Mouse (Mus musculus): ENCODE results near the gene Fosb.

The Fosb gene

DNA sequence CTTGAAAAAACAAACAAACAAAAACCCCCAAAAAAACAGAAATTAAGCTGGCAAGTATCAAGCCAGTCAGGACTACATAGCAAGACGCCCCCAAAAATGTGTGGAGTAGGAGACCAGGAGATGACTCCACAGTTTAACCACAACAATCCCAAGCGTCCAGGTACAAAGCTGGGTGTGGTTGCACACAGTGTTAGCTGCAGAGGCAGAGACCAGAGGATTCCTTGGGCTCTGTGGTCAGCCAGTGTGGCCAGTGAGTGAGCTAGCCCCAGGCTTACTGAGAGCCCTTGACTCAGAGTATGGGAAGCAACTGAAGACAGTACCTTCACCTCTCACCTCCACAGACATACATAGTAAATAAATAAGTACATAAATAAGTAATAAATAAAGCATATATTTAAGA lies 22.1 kb upstream of the Fosb start:
- no peak for DNase-seq (ENCODE audit: low spot score)

DNA sequence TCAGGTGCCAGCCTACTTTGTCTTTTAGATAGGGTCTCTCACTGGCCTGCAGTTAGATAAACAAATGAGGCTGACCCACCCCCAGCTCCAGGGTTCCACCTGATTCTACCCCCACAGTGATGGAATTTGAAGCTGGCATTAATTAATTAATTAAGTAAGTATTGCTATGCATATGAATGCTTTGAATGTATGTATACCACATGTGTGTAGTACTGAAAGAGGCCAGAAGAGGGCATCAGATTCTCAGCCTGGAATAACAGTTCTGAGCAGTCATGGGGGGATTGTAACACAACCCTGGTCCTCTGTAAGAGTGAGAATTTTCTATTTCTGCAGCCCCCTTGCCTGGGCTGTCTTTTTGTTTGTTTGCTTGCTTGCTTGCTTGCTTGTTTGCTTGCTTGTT lies 18.6 kb upstream of the Fosb start:
- no peak for DNase-seq (ENCODE audit: low spot score)

DNA sequence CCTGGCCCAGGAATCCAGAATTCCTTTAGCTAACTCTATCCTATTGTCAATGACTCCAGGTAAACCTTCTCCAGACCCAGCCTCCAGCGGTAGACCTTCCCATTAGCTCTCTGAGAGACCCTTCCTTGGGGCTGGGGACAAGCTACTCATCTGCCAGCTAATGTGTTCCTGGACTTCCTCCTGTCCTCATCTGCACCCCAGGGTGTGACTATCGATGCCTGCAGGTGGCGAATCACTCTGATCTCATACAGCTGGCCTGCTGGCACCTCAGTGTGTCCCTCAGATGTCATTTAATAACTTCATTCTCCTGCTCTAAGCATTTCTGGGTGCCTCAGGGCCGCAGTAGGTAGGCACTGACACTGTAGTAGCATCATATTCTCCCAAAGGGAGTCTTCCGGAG lies 17.9 kb upstream of the Fosb start:
- DNase-seq (ENCODE audit: low spot score) = no peak

DNA sequence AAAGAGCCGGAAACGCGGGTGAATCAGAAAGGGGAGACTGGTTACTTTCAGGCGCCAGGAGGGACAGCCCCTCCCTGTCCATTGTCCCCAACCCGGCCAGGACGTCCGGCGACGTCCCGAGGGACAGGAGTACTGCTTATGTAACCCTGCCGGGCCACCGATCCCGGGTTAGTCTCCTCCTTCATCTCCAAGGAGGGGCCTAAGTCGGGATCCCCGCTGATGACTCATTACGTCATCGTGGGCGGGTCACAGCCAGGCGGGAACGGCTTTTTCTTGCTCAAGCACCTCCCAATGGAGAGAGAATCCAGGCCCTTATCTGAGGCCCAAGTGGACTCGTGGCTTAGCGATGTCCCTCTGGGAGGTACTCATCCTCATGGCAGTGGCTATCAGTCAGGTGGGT lies 17.3 kb upstream of the Fosb start:
- peak; percentile 71 for DNase-seq (ENCODE audit: low spot score)

DNA sequence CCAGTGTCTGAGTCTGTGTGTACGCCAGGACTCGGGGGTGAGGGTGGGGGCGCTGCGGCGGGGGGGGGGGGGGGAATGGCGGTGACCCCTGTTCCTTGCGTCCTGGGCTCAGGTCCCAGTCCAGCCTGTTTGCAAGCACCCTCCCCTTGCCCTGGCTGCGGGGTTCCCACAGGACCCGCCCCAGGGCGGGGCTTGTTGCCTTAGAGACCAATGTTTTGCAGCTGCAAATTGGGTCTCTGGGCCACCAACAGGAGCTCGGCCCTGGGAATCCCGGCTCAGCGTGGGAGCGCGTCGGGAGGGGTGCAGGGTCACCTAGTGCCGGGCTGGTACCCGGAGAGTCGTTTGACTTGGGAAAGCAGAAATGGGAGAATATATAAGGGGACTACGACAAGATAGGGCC lies 16.5 kb upstream of the Fosb start:
- DNase-seq (ENCODE audit: low spot score) = peak; percentile 77

DNA sequence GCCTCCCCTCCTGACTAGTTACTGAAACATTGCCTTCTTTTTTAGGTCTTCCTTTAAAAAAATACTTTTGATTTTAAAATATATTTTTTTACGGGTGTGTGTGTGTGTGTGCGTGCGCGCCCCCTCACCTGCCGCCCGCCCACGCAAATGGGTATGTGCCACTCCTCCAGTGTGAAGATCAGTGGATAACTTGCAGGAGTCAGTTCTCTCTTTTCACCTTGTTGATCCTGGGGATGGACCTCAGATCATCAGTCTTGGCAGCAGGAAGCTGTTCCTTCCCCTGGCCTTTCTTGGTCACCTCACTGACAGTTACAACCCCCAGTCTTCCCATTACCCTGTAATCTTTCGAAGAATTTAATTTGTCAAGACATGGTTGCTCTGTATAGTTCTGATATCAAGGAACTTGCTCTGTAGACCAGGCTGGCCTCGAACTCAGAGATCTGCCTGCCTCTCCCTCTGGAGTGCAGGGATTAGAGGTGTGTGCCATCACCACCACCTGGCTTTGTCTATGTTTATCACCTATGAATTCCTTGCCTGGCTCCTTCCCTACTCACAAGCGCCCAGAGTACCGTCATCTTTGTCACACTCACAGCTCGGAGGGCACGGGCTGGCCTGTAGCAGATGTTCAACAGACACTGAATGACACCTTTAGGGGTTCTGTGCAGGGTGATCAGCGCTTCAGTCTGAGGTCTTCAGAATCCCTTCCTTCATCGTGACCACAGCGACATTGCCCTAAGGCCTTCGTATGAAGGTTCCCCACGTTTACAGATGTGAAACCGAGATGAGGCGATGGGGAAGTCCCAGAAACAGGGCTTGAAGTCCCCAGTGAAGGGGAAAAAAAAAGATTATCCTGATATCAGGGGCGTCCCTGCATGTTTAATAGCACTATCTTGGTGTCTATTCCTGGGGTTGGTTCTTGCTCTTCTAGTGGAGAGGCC lies 15.7 kb upstream of the Fosb start:
- no peak for DNase-seq (ENCODE audit: low spot score)

DNA sequence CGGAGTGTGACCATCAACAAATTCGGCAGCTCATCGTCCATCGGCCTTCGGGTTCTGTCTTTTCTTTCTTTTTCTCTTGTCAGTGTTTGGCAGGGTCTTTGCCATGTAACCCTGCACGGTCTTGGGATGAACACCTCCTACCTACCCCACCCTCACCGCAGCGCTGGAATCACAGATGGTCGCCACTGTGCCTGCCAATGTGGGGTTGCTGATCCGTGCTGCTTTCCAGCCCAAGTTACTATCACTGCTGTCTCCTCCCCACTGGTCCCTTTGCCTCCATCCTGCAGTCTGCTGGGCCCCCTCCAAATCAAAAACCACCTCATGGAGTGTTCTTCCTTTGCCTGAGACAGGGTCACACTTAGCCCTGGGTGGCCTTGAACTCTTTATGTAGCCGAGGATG lies 14.4 kb upstream of the Fosb start:
- no peak for DNase-seq (ENCODE audit: low spot score)

DNA sequence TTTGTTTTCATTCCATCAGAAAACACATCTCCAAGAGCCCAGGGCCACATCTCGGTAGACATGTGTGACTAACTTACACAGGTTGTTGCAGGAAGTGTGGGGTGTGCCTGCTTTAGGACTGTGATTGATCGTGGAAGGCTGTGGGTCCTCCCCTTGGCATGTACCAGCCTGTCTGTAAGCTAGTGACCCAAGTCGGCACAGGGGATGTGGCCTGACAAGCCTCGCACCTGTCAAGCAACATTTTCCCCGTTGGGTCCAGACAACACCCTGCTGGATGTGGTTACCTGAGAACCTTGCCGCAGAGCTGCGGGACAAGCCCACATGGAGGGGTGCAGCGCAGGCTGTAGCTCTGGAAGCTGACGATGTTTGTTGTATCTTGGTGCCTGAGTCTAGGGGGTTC lies 12.6 kb upstream of the Fosb start:
- no peak for DNase-seq (ENCODE audit: low spot score)

DNA sequence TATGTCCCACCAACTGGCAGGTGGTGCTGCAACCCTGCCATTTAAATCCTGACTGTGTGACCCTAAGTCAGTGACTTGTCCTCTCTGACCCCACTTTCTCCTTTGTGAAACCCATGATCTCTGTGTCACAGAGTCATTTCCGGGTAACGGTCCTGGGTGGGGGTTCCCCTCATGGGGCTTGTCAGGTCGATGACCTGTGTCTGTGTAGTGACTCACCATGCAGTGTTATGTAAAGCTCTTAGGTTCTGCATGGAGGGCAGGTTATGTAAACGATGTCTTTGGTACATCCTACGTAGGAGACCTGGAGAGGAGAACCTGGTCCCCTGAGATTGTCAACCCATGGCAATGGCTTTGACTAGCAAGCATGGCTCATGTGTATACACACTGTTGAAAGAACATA lies 11.6 kb upstream of the Fosb start:
- no peak for DNase-seq (ENCODE audit: low spot score)

DNA sequence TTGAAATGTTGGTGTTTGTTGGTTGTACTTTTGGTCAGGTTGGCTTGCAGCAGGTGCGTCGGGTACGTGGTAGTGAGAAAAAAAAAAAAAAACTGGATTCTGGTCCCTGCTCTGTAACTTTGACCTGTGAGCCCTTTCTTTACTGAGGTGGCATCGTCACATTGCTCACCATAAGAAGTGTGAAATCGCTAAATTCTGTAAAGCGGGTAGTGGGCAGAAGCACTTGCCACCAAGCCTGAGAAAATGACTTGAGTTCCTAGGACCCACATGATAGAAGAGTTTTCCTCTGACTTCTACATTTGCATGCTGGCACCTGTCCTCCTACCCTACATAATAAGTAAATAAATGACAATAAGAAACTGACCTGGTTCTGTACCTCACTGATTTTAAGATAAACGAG lies 10.8 kb upstream of the Fosb start:
- DNase-seq (ENCODE audit: low spot score) = no peak

DNA sequence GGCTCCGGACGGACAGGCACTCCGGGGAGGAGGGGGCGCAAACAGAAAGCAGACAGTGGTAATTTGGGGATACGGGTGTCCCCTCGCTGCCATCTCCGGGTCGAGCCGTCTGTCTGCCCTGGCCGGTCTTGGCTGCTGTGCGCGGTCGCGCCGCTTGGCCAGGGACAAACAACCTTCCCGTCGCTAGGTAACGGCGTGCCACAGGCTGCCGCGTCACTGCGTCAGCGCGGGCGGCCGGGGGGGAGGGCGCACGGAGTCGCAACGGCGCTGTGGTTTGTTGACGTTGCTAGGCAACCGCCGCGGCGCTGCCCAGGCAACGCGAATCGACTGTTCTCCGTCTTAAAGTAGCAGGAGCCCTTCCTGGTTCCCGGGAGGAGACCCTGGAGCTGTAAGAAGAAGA lies 10.1 kb upstream of the Fosb start:
- DNase-seq (ENCODE audit: low spot score) = peak; percentile 89

DNA sequence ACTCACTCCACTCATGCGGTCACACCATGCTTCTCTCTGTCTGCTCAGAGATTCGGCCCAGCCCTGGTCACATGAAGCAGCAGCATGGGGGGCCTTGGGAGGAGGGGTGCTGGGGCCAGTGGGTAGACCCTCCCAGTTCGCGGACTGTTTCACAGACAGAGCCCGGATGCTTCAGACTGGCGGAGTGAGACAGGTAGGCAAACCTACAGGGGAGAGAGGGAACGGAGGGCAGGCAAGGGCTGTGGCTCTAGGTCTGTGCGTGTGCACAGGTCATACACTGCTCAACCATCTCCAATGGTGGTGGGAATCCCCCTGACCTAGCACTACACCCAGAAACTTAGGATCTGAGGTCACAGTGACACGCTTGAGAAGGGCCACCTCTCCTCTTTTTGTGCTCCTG lies 9.6 kb upstream of the Fosb start:
- DNase-seq (ENCODE audit: low spot score) = no peak

DNA sequence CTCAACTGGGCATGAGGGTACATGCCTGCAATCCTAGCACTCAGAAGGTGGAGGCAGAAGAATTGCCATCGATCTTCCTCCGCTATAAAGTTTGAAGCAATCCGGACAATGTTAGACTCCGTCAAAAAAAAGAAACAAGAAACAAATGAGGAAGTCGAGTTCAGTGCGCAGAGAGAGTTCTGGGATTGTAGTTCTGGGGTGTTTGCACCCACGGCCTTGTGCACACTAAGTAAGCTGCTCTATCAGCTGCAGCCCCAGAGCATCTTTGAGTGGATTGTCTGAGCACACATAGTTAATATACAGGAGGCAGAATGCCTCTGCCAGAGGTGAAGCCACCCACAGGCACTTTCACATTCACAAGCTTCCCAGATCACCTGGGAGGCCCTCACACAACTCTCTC lies 8.8 kb upstream of the Fosb start:
- DNase-seq (ENCODE audit: low spot score) = no peak

DNA sequence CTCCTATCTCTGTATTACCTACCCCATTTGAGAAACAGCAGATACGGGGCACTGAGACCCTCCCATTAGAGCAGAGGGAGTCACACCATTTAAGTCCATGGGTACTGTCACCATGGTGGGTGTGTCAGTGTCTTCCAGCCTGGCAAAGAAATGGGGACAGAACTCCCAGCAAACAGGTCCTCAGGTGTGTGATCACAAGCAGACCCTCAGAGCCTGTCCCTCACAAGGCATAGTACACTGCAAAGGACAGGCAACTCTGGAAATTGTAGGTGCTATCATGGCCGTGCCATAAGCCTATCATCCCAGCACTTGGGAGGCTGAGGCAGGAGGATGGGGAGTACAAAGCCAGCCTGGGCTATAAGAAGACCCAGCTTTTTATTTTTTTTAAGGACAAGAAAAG lies 8.3 kb upstream of the Fosb start:
- no peak for DNase-seq (ENCODE audit: low spot score)

DNA sequence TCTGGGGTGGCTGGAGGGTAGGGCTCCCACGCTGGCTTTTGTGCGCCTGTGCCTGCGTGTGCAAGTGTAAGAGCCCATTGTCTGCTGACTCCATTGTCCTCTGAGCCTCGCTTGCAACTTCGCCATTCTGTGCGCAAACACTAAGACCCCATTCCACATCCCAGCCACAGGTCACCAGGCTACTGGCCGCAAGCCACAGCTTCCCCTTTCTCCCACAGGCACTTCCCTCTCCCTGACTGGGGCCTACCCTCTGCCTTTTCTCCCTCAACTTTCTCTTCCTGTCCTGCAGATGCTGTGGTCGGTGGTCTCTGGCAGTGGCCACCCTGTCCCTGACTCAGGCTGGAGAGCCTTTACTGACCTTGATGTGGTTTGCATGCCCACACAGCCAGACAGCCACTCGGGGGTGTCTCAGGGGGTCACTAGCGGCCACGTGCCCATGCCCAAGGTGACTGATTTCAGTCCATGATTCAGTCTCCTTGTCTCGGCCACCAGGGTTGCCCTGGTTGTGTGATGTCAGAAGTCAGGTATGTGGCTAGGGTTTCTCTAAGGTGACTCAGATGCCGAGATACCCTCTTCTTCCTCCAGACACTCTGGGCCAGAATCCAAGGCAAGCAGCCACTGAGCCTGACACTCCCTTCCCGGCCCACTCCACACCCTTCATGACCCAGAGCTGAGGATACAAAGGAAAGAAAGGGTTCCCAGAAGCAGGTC lies 6.8 kb upstream of the Fosb start:
- DNase-seq (ENCODE audit: low spot score) = no peak

DNA sequence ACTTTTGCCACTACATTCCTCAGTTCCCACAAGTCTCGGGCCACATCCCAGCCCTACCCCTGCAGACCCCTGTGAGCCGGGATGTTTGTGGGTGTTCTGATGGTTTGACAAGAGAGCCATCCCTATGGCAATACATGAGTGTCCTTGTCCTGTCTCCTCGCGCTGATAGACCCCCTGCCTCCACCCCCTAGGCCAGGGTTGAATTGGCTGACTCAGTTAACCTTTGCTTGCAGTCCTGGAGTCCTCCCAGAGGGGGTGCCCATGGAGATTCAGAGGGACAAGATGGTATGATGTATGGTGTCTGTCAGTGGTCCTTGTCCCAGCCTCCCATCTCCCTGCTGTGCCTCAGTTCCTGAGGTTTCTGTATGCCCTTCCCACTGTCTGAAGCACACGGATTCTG lies 4.2 kb upstream of the Fosb start:
- DNase-seq (ENCODE audit: low spot score) = no peak

DNA sequence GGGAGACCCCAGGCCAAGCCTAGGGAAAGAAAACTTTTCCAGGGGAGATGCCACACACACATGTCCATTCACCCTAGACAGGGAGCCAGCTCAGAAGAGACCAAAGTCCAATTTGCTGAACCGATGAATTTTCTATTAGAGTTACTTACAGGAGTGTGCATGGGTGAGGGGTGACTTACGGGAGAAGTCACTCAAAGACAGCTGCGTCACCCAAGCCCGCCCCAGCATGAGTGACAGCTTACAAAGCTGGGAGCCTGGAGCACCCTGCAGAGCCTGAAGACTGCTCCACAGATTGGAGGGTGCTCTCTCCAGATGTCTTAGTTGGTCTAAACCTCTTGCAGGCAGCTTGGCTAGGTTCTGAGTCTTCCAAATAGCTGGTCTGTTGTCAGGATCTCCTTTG lies 2.1 kb upstream of the Fosb start:
- DNase-seq (ENCODE audit: low spot score) = no peak

DNA sequence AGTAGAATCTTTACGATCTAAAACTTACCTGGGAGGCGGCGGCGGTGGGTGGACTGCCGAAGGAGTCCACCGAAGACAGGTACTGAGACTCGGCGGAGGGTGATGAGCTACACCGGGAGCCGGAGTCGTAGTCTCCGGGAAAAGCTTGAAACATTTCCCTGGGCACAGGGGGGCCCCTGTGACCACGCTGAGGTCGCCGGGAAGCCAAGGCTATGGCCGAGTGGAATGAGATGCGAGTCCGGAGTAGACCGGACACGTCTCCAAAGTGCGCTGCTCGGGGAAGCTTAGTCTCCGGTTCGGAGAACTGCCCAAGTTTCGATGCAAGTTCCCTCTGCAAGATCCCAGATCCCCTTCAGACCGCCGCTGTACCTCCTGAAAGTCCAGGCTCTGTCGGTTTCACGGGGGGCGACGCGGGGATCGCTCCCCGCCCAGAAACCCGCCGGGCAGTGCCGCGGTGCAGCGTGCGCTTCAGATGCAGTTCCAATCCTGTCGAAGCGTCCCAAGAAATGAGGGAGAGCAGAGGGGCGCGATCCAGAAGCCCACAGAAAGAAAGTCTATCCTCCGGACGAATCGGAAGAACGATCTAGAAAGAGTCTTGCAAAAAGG lies 470 bp downstream of the Fosb start:
- no peak for DNase-seq (ENCODE audit: low spot score)

DNA sequence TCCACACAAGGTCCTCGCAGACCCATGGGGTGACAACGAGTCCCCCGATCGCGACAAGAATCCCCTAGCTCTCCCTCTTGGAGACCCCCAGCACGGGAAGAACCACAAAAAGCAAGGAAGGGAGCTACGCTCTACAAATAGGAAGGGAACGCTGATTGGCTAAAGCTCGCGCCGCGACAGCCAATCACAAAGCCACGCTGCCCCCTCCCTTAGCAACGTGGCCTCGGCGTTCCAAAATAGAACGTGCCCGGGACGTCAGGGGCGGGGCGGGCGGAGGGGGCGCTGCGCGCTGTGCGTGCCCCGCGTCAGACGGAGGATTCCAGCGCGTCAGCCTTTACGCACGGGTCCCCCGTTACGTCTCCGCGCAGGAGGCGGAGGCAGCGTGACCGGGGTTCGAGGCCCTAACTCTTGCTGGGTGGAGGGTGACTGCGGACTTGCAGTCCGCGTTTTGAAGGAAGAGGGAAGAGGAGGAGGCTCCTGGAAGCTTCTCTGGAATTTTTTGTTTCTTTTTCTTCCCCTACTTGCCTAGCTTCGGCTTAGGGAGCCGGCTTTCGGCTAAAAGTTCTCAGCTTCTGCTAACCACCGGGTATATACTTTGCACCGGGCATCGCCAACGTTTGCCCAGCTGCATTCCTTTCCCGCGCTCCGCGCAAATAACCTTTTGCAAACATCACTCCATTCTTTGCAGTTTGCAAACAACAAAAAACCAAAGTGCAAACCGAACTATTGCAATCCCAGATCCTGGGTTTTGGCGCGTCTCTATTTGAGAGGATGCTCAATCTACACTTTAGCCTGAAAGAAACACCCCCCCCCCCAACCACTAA lies 1.2 kb downstream of the Fosb start:
- DNase-seq (ENCODE audit: low spot score) = peak; percentile 94

DNA sequence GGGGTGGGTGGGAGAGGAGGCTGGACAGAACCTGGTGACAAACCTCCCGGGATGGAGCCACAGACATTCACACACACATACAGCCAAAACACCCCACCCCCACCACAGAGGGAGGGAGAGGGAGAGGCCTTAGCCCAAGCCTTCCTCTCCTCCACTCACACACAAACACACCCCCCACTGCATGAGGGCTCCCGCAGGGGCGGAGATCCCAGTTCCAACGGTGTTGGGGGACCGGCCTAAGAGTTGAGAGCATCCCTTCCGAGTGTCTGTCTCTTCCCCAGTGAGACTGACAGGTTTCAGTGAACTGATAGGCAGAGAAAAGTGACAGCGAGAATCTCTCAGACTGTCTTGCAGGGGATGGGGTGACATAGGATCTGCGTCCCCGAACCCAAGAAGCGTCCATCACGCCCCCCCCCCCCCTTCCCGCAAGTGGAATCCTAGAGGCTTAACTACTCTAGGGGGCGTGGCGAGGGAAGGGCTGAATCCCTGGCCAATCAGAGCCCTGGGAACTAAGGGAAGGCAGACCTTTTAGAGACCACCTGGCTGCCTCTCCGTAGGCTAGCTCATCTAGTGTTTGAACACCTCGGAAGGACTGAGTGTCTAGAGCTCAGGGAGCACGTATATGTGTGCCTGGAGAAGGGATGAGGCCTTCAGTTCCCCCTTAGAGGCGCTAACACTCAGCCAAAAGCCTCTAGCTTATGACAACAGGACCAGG lies 2.0 kb downstream of the Fosb start:
- DNase-seq (ENCODE audit: low spot score) = no peak

Measured in ovary, postnatal 14 days (tissue).